Mouse (Mus musculus) liver, embryonic 14 days (tissue): ENCODE results near the gene Gm28042. TPM values are rescaled to one million over a fixed set of nuclear protein-coding genes. Genes with fewer than 3 reads are reported as not detected.

Experiments
- polyA plus RNA-seq: library from polyadenylated mRNA; depleted of rRNA; stranded (reverse); fragments of >200 nt; gene quantifications from 2 replicates; pipeline ENCODE4 v1.2.3, GENCODE M21; 2012; rRNA removed

Gm28042 gene
- 1.2 and 1.6 TPM in 2 replicates for polyA plus RNA-seq

GRCm38 (mm10) chr2:120026984-120027949, at the start of gene Gm28042, which contains the start of gene Jmjd7:
TSS of gene Gm28042 (plus strand) at chr2:120027493.
TSS of gene Jmjd7 (plus strand) at chr2:120027483.

GRCm38 (mm10) chr2:120032726-120033467, 5.6 kb downstream of the Gm28042 start, which contains the start of gene Pla2g4b:
TSS of gene Pla2g4b (plus strand) at chr2:120033417.

Other genes with a start within 250 kb of the Gm28042 start
- gene Rpap1, start 240.0 kb upstream of the Gm28042 start, polyA plus RNA-seq: 5.3 and 6.0 TPM in 2 replicates
- 0.84 and 0.90 TPM in 2 replicates for gene Tyro3, start 229.8 kb upstream of the Gm28042 start, polyA plus RNA-seq
- 4.0 and 5.2 TPM in 2 replicates for gene Mga, start 130.3 kb upstream of the Gm28042 start, polyA plus RNA-seq
- 1.0 and 1.1 TPM in 2 replicates for gene Mapkbp1, start 54.8 kb upstream of the Gm28042 start, polyA plus RNA-seq
- gene Jmjd7, start within 50 bp of the Gm28042 start, polyA plus RNA-seq: 4.4 and 5.0 TPM in 2 replicates
- 1.0 and 1.4 TPM in 2 replicates for gene Pla2g4b, start 5.9 kb downstream of the Gm28042 start, polyA plus RNA-seq
- 6.9 and 7.5 TPM in 2 replicates for gene Ehd4, start 127.1 kb downstream of the Gm28042 start, polyA plus RNA-seq
- gene Pla2g4e, start 217.8 kb downstream of the Gm28042 start, polyA plus RNA-seq: under 0.01 and 0.01 TPM in 2 replicates